Mouse (Mus musculus) intestine, embryonic 14.5 days (tissue): ENCODE results near the gene Ctbp2. TPM values are rescaled to one million over a fixed set of nuclear protein-coding genes. Genes with fewer than 3 reads are reported as not detected.

Experiments used
- ATAC-seq: fragments of 200-750 bp; cut with Nextera tagmentation; replicated peaks from 2 replicates; pipeline ENCODE4 v1.8.0; 2017; ENCODE audit warnings: low read depth, moderate number of reproducible peaks, moderate TSS enrichment, moderate library complexity; ENCODE audit not compliant: low FRiP score, low TSS enrichment
- DNase-seq: peaks from one replicate; pipeline ENCODE4 v3.0.0-alpha.2; 2018; ENCODE audit warnings: low spot score
- H3K27ac ChIP-seq: fragments of 300-500 bp; sonication (generic); 2 replicates; pipeline ENCODE4 v1.5.1; 2014; ENCODE audit warnings: low read depth, mild to moderate bottlenecking, control low read depth
- H3K27me3 ChIP-seq: fragments of 300-500 bp; sonication (generic); replicated peaks from 2 replicates; pipeline ENCODE4 v1.6.1; 2014; ENCODE audit warnings: low read length, control low read depth; ENCODE audit not compliant: control insufficient read depth, insufficient read depth
- H3K36me3 ChIP-seq: fragments of 300-500 bp; sonication (generic); 2 replicates; pipeline ENCODE4 v1.6.1; 2014; ENCODE audit warnings: low read length, control low read depth; ENCODE audit not compliant: control insufficient read depth, insufficient read depth
- H3K4me1 ChIP-seq: fragments of 300-500 bp; sonication (generic); replicated peaks from 2 replicates; pipeline ENCODE4 v1.6.1; 2014; ENCODE audit warnings: low read length, control low read depth, mixed read lengths; ENCODE audit not compliant: control insufficient read depth, insufficient read depth
- H3K4me2 ChIP-seq: fragments of 300-500 bp; sonication (generic); 2 replicates; pipeline ENCODE4 v1.6.1; 2014; ENCODE audit warnings: low read length
- H3K4me3 ChIP-seq: fragments of 300-500 bp; sonication (generic); 2 replicates; pipeline ENCODE4 v1.5.1; 2014; ENCODE audit warnings: low read depth, low read length, control low read depth, mixed read lengths
- H3K9ac ChIP-seq: fragments of 300-500 bp; sonication (generic); 2 replicates; pipeline ENCODE4 v1.6.1; 2014; ENCODE audit warnings: mild to moderate bottlenecking, low read length
- H3K9me3 ChIP-seq: fragments of 300-500 bp; sonication (generic); 2 replicates; pipeline ENCODE4 v1.6.1; 2016; ENCODE audit warnings: low read length, control low read depth; ENCODE audit not compliant: control insufficient read depth
- WGBS: fragments of 180-500 bp; shearing (Covaris S2); extraction: QIAGEN DNeasy Blood & Tissue Kit; methylation state at CpG from one replicate; pipeline ENCODE4 v1.1.7; 2014; 5-methylcytosine and 5-hydroxymethylcytosine counted together
- polyA plus RNA-seq: library from polyadenylated mRNA; unstranded; fragments of >200 nt; fragmentation: Nextera tagmentation; extraction: Ambion mirVana; gene quantifications from 2 replicates; pipeline ENCODE4 v1.2.1, GENCODE M21; 2014

Gene Ctbp2
- polyA plus RNA-seq, 1 experiment from 2014 or later = 117 TPM

GRCm38 (mm10) chr7:132998639-132999038 is 125.5 kb downstream of the Ctbp2 start:
- H3K27ac ChIP-seq = no peak overlapping the region
- no peaks in the 10 kb centered on the region for H3K9me3 ChIP-seq
- no peaks in the 10 kb centered on the region for H3K27me3 ChIP-seq
- no peak overlapping the region for H3K4me2 ChIP-seq
- H3K4me3 ChIP-seq = no peak overlapping the region
- peaks cover 4% of the 10 kb centered on the region; the same call in 1 of the 2 replicates for H3K4me1 ChIP-seq
- peaks cover 76% of the 10 kb centered on the region for H3K36me3 ChIP-seq
- WGBS = 94% methylated on average over 12 of the region's 12 CpGs
- no peak overlapping the region for H3K9ac ChIP-seq
- ATAC-seq = no peak
- no peak for DNase-seq

GRCm38 (mm10) chr7:132996391-132996790 is 127.8 kb downstream of the Ctbp2 start:
- Histone ChIP-seq H3K36me3 (peaks cover 85% of the 10 kb centered on the region), H3K4me1 (no peaks in the 10 kb centered on the region), H3K9ac (no peak overlapping the region), H3K9me3 (no peaks in the 10 kb centered on the region), H3K4me2 (no peak overlapping the region), H3K4me3 (no peak overlapping the region), H3K27me3 (no peaks in the 10 kb centered on the region), H3K27ac (no peak overlapping the region)
- ATAC-seq = no peak
- no peak for DNase-seq
- 88% methylated on average over 5 of the region's 5 CpGs for WGBS

- no peaks in the 10 kb centered on the region for H3K27me3 ChIP-seq
- ATAC-seq (no peak), DNase-seq (peak; percentile 46)
- H3K4me1 ChIP-seq = no peaks in the 10 kb centered on the region
- no peak overlapping the region for H3K27ac ChIP-seq
- 78% methylated on average over 6 of the region's 6 CpGs for WGBS
- no peak overlapping the region for H3K4me2 ChIP-seq
- H3K36me3 ChIP-seq = peaks cover 94% of the 10 kb centered on the region
- H3K9ac ChIP-seq = no peak overlapping the region
- no peak overlapping the region for H3K4me3 ChIP-seq
- no peaks in the 10 kb centered on the region for H3K9me3 ChIP-seq
Measured at GRCm38 (mm10) chr7:132994628-132995191, 129.4 kb downstream of the Ctbp2 start.

GRCm38 (mm10) chr7:132994120-132994519 is 130.0 kb downstream of the Ctbp2 start:
- H3K27ac ChIP-seq = no peak overlapping the region
- H3K4me1 ChIP-seq = no peaks in the 10 kb centered on the region
- H3K9me3 ChIP-seq = no peaks in the 10 kb centered on the region
- H3K4me3 ChIP-seq = no peak overlapping the region
- ATAC-seq (no peak), DNase-seq (no peak)
- H3K27me3 ChIP-seq = no peaks in the 10 kb centered on the region
- H3K9ac ChIP-seq = no peak overlapping the region
- 88% methylated on average over 8 of the region's 8 CpGs for WGBS
- H3K36me3 ChIP-seq = peaks cover 94% of the 10 kb centered on the region
- no peak overlapping the region for H3K4me2 ChIP-seq

GRCm38 (mm10) chr7:132992967-132993615 is 131.1 kb downstream of the Ctbp2 start:
- Histone ChIP-seq H3K27ac (no peak overlapping the region), H3K4me2 (no peak overlapping the region), H3K4me3 (no peak overlapping the region), H3K27me3 (no peaks in the 10 kb centered on the region), H3K36me3 (peaks cover 94% of the 10 kb centered on the region), H3K9ac (no peak overlapping the region), H3K4me1 (no peaks in the 10 kb centered on the region), H3K9me3 (no peaks in the 10 kb centered on the region)
- ATAC-seq (no peak), DNase-seq (no peak)
- 90% methylated on average over 9 of the region's 9 CpGs for WGBS

DNA sequence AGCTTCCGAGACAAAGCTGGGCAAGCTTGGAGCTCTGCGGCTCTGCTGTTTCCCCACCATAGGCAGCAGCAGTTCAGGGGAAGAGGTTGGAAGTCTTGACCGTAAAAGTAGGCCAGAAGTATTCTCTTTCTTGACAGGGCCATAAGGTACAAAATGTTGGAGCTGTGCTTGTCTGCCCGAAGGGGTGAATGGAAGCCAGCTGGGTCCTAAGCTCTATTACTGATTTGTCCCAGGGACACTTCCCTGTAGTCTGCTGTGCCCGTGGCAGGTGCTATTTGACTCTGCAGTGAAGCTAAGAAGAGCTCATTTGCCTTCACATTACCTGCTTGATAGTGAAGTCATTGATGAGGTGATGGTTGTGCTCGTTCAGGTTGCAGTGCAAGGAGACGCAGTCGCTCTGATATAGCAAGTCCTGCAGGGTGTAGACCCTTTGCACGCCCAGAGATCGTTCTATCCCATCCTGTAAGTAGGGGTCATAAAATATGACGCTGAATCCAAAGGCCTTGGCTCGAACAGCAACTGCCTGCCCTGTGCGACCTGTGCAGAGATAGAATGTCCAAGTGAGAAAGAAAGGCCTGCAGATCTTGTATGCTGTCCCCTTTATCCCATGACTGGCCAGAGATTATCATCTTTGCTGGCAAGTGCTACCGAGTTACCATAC is 132.8 kb downstream of the Ctbp2 start:
- Histone ChIP-seq H3K4me3 (no peak overlapping the region), H3K9me3 (no peaks in the 10 kb centered on the region), H3K27me3 (no peaks in the 10 kb centered on the region), H3K9ac (no peak overlapping the region), H3K4me1 (no peaks in the 10 kb centered on the region), H3K27ac (no peak overlapping the region), H3K4me2 (no peak overlapping the region), H3K36me3 (peaks cover 86% of the 10 kb centered on the region)
- 85% methylated on average over 14 of the region's 14 CpGs for WGBS
- DNase-seq (no peak), ATAC-seq (no peak)

- no peak for DNase-seq
- H3K4me2 ChIP-seq = no peak overlapping the region
- H3K36me3 ChIP-seq = peaks cover 86% of the 10 kb centered on the region
- no peaks in the 10 kb centered on the region for H3K4me1 ChIP-seq
- no peak overlapping the region for H3K27ac ChIP-seq
- H3K4me3 ChIP-seq = no peak overlapping the region
- no peak for ATAC-seq
- WGBS = 74% methylated on average over 5 of the region's 5 CpGs
- H3K9me3 ChIP-seq = no peaks in the 10 kb centered on the region
- no peaks in the 10 kb centered on the region for H3K27me3 ChIP-seq
- H3K9ac ChIP-seq = no peak overlapping the region
Measured at GRCm38 (mm10) chr7:132989839-132990238, 134.3 kb downstream of the Ctbp2 start.

- H3K27me3 ChIP-seq = no peaks in the 10 kb centered on the region
Measured at GRCm38 (mm10) chr7:132982639-132983038, 141.5 kb downstream of the Ctbp2 start.

More at GRCm38 (mm10) chr7:132982639-132983038, 141.5 kb downstream of the Ctbp2 start:
- WGBS = 79% methylated on average over 3 of the region's 3 CpGs
- Histone ChIP-seq H3K4me2 (no peak overlapping the region), H3K4me3 (no peak overlapping the region), H3K36me3 (peaks cover 63% of the 10 kb centered on the region), H3K4me1 (no peaks in the 10 kb centered on the region), H3K9me3 (no peaks in the 10 kb centered on the region), H3K27ac (no peak overlapping the region), H3K9ac (no peak overlapping the region)
- ATAC-seq (no peak), DNase-seq (no peak)
